13 mouse cellular contexts compared by ENCODE assay signal in genomic region chr16:9753045-9753444, GRCm38 (mm10).
DNase-seq lines count a peak whose midpoint lies in the region; ATAC-seq and TF ChIP-seq lines count a peak whose summit lies in the region.
"Had no signal": no experiment of that assay in that cellular context is flagged by ENCODE, and none has a peak within 500 bp of the region (broad histone marks: within the 10 kb centered on the region; RNA-seq: fewer than 3 reads in every experiment).

No protein-coding gene starts in this region.

- no peaks in the 10 kb centered on the region for H3K36me3 ChIP-seq in hindbrain, embryonic 14.5 days (replicated peaks; ENCODE audit: control insufficient read depth, insufficient read depth)
- no peaks in the 10 kb centered on the region for H3K36me3 ChIP-seq in hindbrain, embryonic 13.5 days
- H3K36me3 ChIP-seq in stomach, postnatal 0 days (ENCODE audit: control insufficient read depth, insufficient read depth, low read length): no peaks in the 10 kb centered on the region
- H3K36me3 ChIP-seq: liver, embryonic 12.5 days; stomach, embryonic 15.5 days had no signal

- no peak overlapping the region for H3K4me2 ChIP-seq in hindbrain, embryonic 14.5 days (replicated peaks)
- no peak overlapping the region for H3K4me2 ChIP-seq in hindbrain, embryonic 13.5 days
- no peak overlapping the region for H3K4me2 ChIP-seq in stomach, postnatal 0 days (replicated peaks; ENCODE audit: low read depth)
- H3K4me2 ChIP-seq: liver, embryonic 12.5 days; stomach, embryonic 15.5 days had no signal

- H3K4me1 ChIP-seq in hindbrain, embryonic 14.5 days (replicated peaks; ENCODE audit: control insufficient read depth, insufficient read depth, low read length): no peaks in the 10 kb centered on the region
- H3K4me1 ChIP-seq in hindbrain, embryonic 13.5 days (replicated peaks): no peaks in the 10 kb centered on the region; the same call in 1 of the 2 replicates
- H3K4me1 ChIP-seq in stomach, postnatal 0 days (replicated peaks; ENCODE audit: control insufficient read depth, insufficient read depth): no peaks in the 10 kb centered on the region
- H3K4me1 ChIP-seq: liver, embryonic 12.5 days; stomach, embryonic 15.5 days had no signal

- no peaks in the 10 kb centered on the region for H3K9me3 ChIP-seq in hindbrain, embryonic 14.5 days (ENCODE audit: control insufficient read depth, low read length)
- H3K9me3 ChIP-seq in hindbrain, embryonic 13.5 days: no peaks in the 10 kb centered on the region
- no peaks in the 10 kb centered on the region for H3K9me3 ChIP-seq in stomach, postnatal 0 days (ENCODE audit: control insufficient read depth, low read length)
- H3K9me3 ChIP-seq: liver, embryonic 12.5 days; stomach, embryonic 15.5 days had no signal

- no peak overlapping the region for H3K27ac ChIP-seq in hindbrain, embryonic 14.5 days
- H3K27ac ChIP-seq in hindbrain, embryonic 13.5 days: no peak overlapping the region
- no peak overlapping the region for H3K27ac ChIP-seq in stomach, postnatal 0 days (replicated peaks)
- H3K27ac ChIP-seq: liver, embryonic 12.5 days; stomach, embryonic 15.5 days had no signal

- TF ChIP-seq EP300 in stomach, postnatal 0 days (optimal IDR thresholded peaks at IDR 0.05): no peak

- no peak for TF ChIP-seq CTCF in stomach, postnatal 0 days (IDR thresholded peaks at IDR 0.05; ENCODE audit: low read depth)

- no peak overlapping the region for H3K4me3 ChIP-seq in hindbrain, embryonic 14.5 days (replicated peaks; ENCODE audit: low read length)
- H3K4me3 ChIP-seq in hindbrain, embryonic 13.5 days: no peak overlapping the region
- H3K4me3 ChIP-seq in stomach, postnatal 0 days (ENCODE audit: low read depth, low read length): no peak overlapping the region
- H3K4me3 ChIP-seq: liver, embryonic 12.5 days; stomach, embryonic 15.5 days had no signal

- no peak overlapping the region for H3K9ac ChIP-seq in hindbrain, embryonic 14.5 days
- H3K9ac ChIP-seq in hindbrain, embryonic 13.5 days: no peak overlapping the region
- H3K9ac ChIP-seq in stomach, postnatal 0 days (ENCODE audit: low read length): no peak overlapping the region
- H3K9ac ChIP-seq: liver, embryonic 12.5 days; stomach, embryonic 15.5 days had no signal

- no peak for DNase-seq in hindbrain, embryonic 14.5 days (ENCODE audit: low spot score)
- DNase-seq in cerebellum, postnatal 36 days: peak; percentile 81 to 90
- peak; percentile 41 to 53 for DNase-seq in left cerebral cortex, postnatal 14 days (ENCODE audit: low spot score in 2 of 2)
- no peak for DNase-seq in stomach, postnatal 0 days (ENCODE audit: low spot score)
- no peak for DNase-seq in embryo, embryonic 10.5 days (ENCODE audit: low spot score)
- DNase-seq in kidney, adult 18-20 months: no peak
- DNase-seq: heart, postnatal 14 days; kidney, postnatal 10 days; retina, postnatal 1 day had no signal

- intact Hi-C loops in left cerebral cortex, postnatal 14 days (cut with DNase I): no loop called here

- H3K27me3 ChIP-seq in hindbrain, embryonic 14.5 days (ENCODE audit: control insufficient read depth, insufficient read depth, low read length): no peaks in the 10 kb centered on the region
- H3K27me3 ChIP-seq in hindbrain, embryonic 13.5 days: no peaks in the 10 kb centered on the region
- H3K27me3 ChIP-seq in stomach, postnatal 0 days (ENCODE audit: control insufficient read depth, insufficient read depth, low read length): no peaks in the 10 kb centered on the region
- H3K27me3 ChIP-seq: liver, embryonic 12.5 days; stomach, embryonic 15.5 days had no signal

- ATAC-seq in hindbrain, embryonic 14.5 days (ENCODE audit: low FRiP score): peak; percentile 31; the same call in 1 of the 2 replicates
- no peak for ATAC-seq in hindbrain, embryonic 13.5 days (ENCODE audit: low FRiP score)
- ATAC-seq in cerebellum, adult (ENCODE audit: insufficient number of reproducible peaks, low FRiP score, low TSS enrichment): peak; percentile 34; the same call in 1 of the 2 replicates
- no peak for ATAC-seq in stomach, postnatal 0 days (ENCODE audit: low FRiP score, low TSS enrichment)
- ATAC-seq: liver, embryonic 12.5 days had no signal

- 73% methylated on average over 9 of the region's 9 CpGs for WGBS in hindbrain, embryonic 14.5 days
- WGBS in hindbrain, embryonic 13.5 days: 88% methylated on average over 9 of the region's 9 CpGs
- 83% methylated on average over 9 of the region's 9 CpGs for WGBS in stomach, postnatal 0 days

Comparison
In these comparisons a context has a peak if more than half of its experiments do, and no peak if none do; other contexts are left out.
1. ATAC-seq: peak in hindbrain, embryonic 14.5 days (single experiment) and cerebellum, adult (single experiment); none in hindbrain, embryonic 13.5 days (single experiment) and stomach, postnatal 0 days (single experiment).
2. DNase-seq: peak in cerebellum, postnatal 36 days (2 of 2) and left cerebral cortex, postnatal 14 days (2 of 2); none in hindbrain, embryonic 14.5 days (single experiment), stomach, postnatal 0 days (single experiment), embryo, embryonic 10.5 days (single experiment) and kidney, adult 18-20 months (single experiment).